Mouse (Mus musculus) MEL (cell line): Measurements from ENCODE around the gene Tspan9. TPM values are rescaled to one million over a fixed set of nuclear protein-coding genes. Genes with fewer than 3 reads are reported as not detected.

ENCODE experiments used
- DNase-seq: peaks from one replicate; pipeline ENCODE4 v3.0.0; 2011; ENCODE audit warnings: low read depth, low spot score
- H3K27ac ChIP-seq: 2 replicates; pipeline ENCODE4 v1.5.1; 2012; ENCODE audit warnings: low read depth, mild to moderate bottlenecking, control low read depth, low read length, moderate library complexity; ENCODE audit not compliant: control insufficient read depth
- H3K27me3 ChIP-seq, 2 experiments: fragments of 150-350 bp in 1 of 2; sonication (generic) in 1 of 2; 2 replicates each; pipeline ENCODE4 v1.6.1; 2012; ENCODE audit warnings: low read length in 2 of 2, mild to moderate bottlenecking in 2 of 2, improper control_type of control experiment in 1 of 2, moderate library complexity in 1 of 2; ENCODE audit not compliant: insufficient read depth in 2 of 2, control insufficient read depth in 1 of 2
- H3K36me3 ChIP-seq, 2 experiments: 2 replicates each; pipeline ENCODE4 v1.6.1; 2012 to 2014; ENCODE audit warnings: low read length in 2 of 2, improper control_type of control experiment in 1 of 2, inconsistent platforms in 1 of 2, mild to moderate bottlenecking in 1 of 2; ENCODE audit not compliant: insufficient read depth in 2 of 2, control insufficient read depth in 1 of 2
- H3K4me1 ChIP-seq, 2 experiments: fragments of 150-350 bp in 1 of 2; sonication (generic) in 1 of 2; 2 replicates each; pipeline ENCODE4 v1.6.1; 2012; ENCODE audit warnings: low read length in 2 of 2, improper control_type of control experiment in 1 of 2, mild to moderate bottlenecking in 1 of 2; ENCODE audit not compliant: insufficient read depth in 2 of 2, control insufficient read depth in 1 of 2
- H3K4me3 ChIP-seq, 2 experiments: fragments of 150-350 bp in 1 of 2; sonication (generic) in 1 of 2; 2 replicates each; pipeline ENCODE4 v1.5.1; 2012; ENCODE audit warnings: low read depth in 2 of 2, low read length in 2 of 2, mild to moderate bottlenecking in 2 of 2, moderate library complexity in 2 of 2, control low read depth in 1 of 2, improper control_type of control experiment in 1 of 2; ENCODE audit not compliant: control insufficient read depth in 1 of 2, insufficient read depth in 1 of 2
- H3K79me2 ChIP-seq: 2 replicates; pipeline ENCODE4 v1.6.1; 2012; ENCODE audit warnings: mild to moderate bottlenecking, low read length, moderate library complexity; ENCODE audit not compliant: control insufficient read depth, poor library complexity, insufficient read depth
- H3K9ac ChIP-seq: 2 replicates; pipeline ENCODE4 v1.6.1; 2012; ENCODE audit warnings: low read depth, mild to moderate bottlenecking, control low read depth, low read length, moderate library complexity; ENCODE audit not compliant: control insufficient read depth, poor library complexity, severe bottlenecking
- H3K9me3 ChIP-seq: fragments of 150-350 bp; sonication (generic); replicated peaks from 2 replicates; pipeline ENCODE4 v1.6.1; 2012; ENCODE audit warnings: mild to moderate bottlenecking, low read length, improper control_type of control experiment, moderate library complexity; ENCODE audit not compliant: insufficient read depth
- ELF1 ChIP-seq: IDR thresholded peaks from 2 replicates; pipeline ENCODE4 v1.6.1; 2014; ENCODE audit warnings: low read depth, mild to moderate bottlenecking, inconsistent platforms, low read length, improper control_type of control experiment, moderate library complexity
- EP300 ChIP-seq, 2 experiments: IDR thresholded peaks; 2 replicates each; pipeline ENCODE4 v1.6.1; 2011; ENCODE audit warnings: improper control_type of control experiment in 2 of 2, low read length in 2 of 2, low read depth in 1 of 2, mild to moderate bottlenecking in 1 of 2
- ETS1 ChIP-seq: IDR thresholded peaks from 2 replicates; pipeline ENCODE4 v1.6.1; 2012; ENCODE audit warnings: low read depth, mild to moderate bottlenecking, inconsistent platforms, low read length, improper control_type of control experiment, moderate library complexity
- GABPA ChIP-seq: IDR thresholded peaks from 2 replicates; pipeline ENCODE4 v1.6.1; 2012; ENCODE audit warnings: low read depth, mild to moderate bottlenecking, inconsistent platforms, low read length, improper control_type of control experiment, moderate library complexity
- GATA1 ChIP-seq: IDR thresholded peaks from 2 replicates; pipeline ENCODE4 v1.6.1; 2011; ENCODE audit warnings: low read depth, low read length, improper control_type of control experiment
- HCFC1 ChIP-seq: IDR thresholded peaks from 2 replicates; pipeline ENCODE4 v1.6.1; 2012; ENCODE audit warnings: low read depth, mild to moderate bottlenecking, inconsistent platforms, low read length, improper control_type of control experiment, moderate library complexity
- JUND ChIP-seq: IDR thresholded peaks from 2 replicates; pipeline ENCODE4 v1.6.1; 2011; ENCODE audit warnings: low read depth, mild to moderate bottlenecking, improper control_type of control experiment, low read length
- KAT2A ChIP-seq: conservative IDR thresholded peaks from 2 replicates; pipeline ENCODE4 v1.6.1; 2012; ENCODE audit warnings: low read depth, low read length, improper control_type of control experiment, inconsistent platforms
- MAFK ChIP-seq: IDR thresholded peaks from 2 replicates; pipeline ENCODE4 v1.6.1; 2011; ENCODE audit warnings: low read depth, mild to moderate bottlenecking, low read length, improper control_type of control experiment, borderline replicate concordance
- MEF2A ChIP-seq: IDR thresholded peaks from 2 replicates; pipeline ENCODE4 v1.6.1; 2014; ENCODE audit warnings: low read depth, mild to moderate bottlenecking, inconsistent platforms, low read length, improper control_type of control experiment; ENCODE audit not compliant: poor library complexity, insufficient replicate concordance, severe bottlenecking; ENCODE audit errors: extremely low read depth
- MXI1 ChIP-seq: IDR thresholded peaks from 2 replicates; pipeline ENCODE4 v1.6.1; 2011; ENCODE audit warnings: mild to moderate bottlenecking, low read depth, low read length, improper control_type of control experiment
- MYC ChIP-seq: IDR thresholded peaks from 2 replicates; pipeline ENCODE4 v1.6.1; 2011; ENCODE audit warnings: low read depth, mild to moderate bottlenecking, low read length, improper control_type of control experiment, moderate library complexity
- NELFE ChIP-seq: IDR thresholded peaks from 2 replicates; pipeline ENCODE4 v1.6.1; 2011; ENCODE audit warnings: low read depth, low read length, improper control_type of control experiment
- NRF1 ChIP-seq: IDR thresholded peaks from 2 replicates; pipeline ENCODE4 v1.6.1; 2014; ENCODE audit warnings: low read depth, mild to moderate bottlenecking, inconsistent platforms, low read length, improper control_type of control experiment, moderate library complexity; ENCODE audit not compliant: poor library complexity, insufficient read depth, severe bottlenecking
- POLR2AphosphoS2 ChIP-seq: IDR thresholded peaks from 2 replicates; pipeline ENCODE4 v1.6.1; 2011; ENCODE audit warnings: low read length, improper control_type of control experiment
- POLR2AphosphoS5 ChIP-seq: IDR thresholded peaks from 2 replicates; pipeline ENCODE4 v1.6.1; 2012; ENCODE audit warnings: low read depth, borderline replicate concordance, mild to moderate bottlenecking, inconsistent platforms, low read length, moderate library complexity, mixed read lengths
- RAD21 ChIP-seq: IDR thresholded peaks from 2 replicates; pipeline ENCODE4 v1.6.1; 2011; ENCODE audit warnings: mild to moderate bottlenecking, low read depth, low read length, improper control_type of control experiment
- RCOR1 ChIP-seq: IDR thresholded peaks from 2 replicates; pipeline ENCODE4 v1.6.1; 2012; ENCODE audit warnings: low read depth, mild to moderate bottlenecking, inconsistent platforms, low read length, improper control_type of control experiment
- SIN3A ChIP-seq: IDR thresholded peaks from 2 replicates; pipeline ENCODE4 v1.6.1; 2012; ENCODE audit warnings: low read length, improper control_type of control experiment, inconsistent platforms
- SMC3 ChIP-seq: IDR thresholded peaks from 2 replicates; pipeline ENCODE4 v1.6.1; 2011; ENCODE audit warnings: low read depth, low read length, improper control_type of control experiment
- TAL1 ChIP-seq: IDR thresholded peaks from 2 replicates; pipeline ENCODE4 v1.6.1; 2012; ENCODE audit warnings: mild to moderate bottlenecking, inconsistent platforms, low read length, moderate library complexity, mixed read lengths
- TBP ChIP-seq: IDR thresholded peaks from 2 replicates; pipeline ENCODE4 v1.8.0; 2011; ENCODE audit warnings: low read depth, low read length, improper control_type of control experiment
- TCF12 ChIP-seq: IDR thresholded peaks from 2 replicates; pipeline ENCODE4 v1.6.1; 2014; ENCODE audit warnings: low read depth, mild to moderate bottlenecking, inconsistent platforms, low read length, improper control_type of control experiment, moderate library complexity
- ZC3H11A ChIP-seq: IDR thresholded peaks from 2 replicates; pipeline ENCODE4 v1.6.1; 2012; ENCODE audit warnings: low read depth, mild to moderate bottlenecking, inconsistent platforms, low read length, improper control_type of control experiment
- ZNF384 ChIP-seq: IDR thresholded peaks from 2 replicates; pipeline ENCODE4 v1.6.1; 2012; ENCODE audit warnings: low read depth, mild to moderate bottlenecking, inconsistent platforms, low read length, improper control_type of control experiment
- polyA plus RNA-seq, 2 experiments: library from polyadenylated mRNA; stranded (reverse) in 1 of 2; unstranded in 1 of 2; fragments of >175 nt in 1 of 2; fragments of >200 nt in 1 of 2; gene quantifications; 2 replicates each; pipeline versions ENCODE4 v1.2.1 to v1.2.4; 2012; ENCODE audit warnings: low replicate concordance in 2 of 2, low read depth in 1 of 2; ENCODE audit not compliant: insufficient read length in 2 of 2, insufficient read depth in 1 of 2, missing spikeins in 1 of 2
- total RNA-seq: library from RNA; depleted of rRNA; stranded (reverse); fragments of 300-350 nt; gene quantifications from 2 replicates; pipeline ENCODE4 v1.2.3, GENCODE M21; 2012

Tspan9 gene
- total and polyA plus RNA-seq, 3 experiments = 0.08 to 3.4 TPM; not detected in 1

GRCm38 (mm10) chr6:128062216-128062615 lies 81.2 kb downstream of the Tspan9 start:
- Histone ChIP-seq H3K27me3 (no peaks in the 10 kb centered on the region), H3K27ac (no peak overlapping the region), H3K4me3 (no peak overlapping the region), H3K79me2 (no peaks in the 10 kb centered on the region), H3K4me1 (no peaks in the 10 kb centered on the region), H3K9me3 (no peaks in the 10 kb centered on the region), H3K36me3 (no peaks in the 10 kb centered on the region), H3K9ac (no peak overlapping the region)
- TF ChIP-seq MEF2A (no peak), MXI1 (no peak), ZC3H11A (no peak), KAT2A (no peak), ELF1 (no peak), GATA1 (no peak), TAL1 (no peak), RAD21 (no peak), SMC3 (no peak), NELFE (no peak), POLR2AphosphoS2 (no peak), ZNF384 (no peak)
- DNase-seq = no peak

GRCm38 (mm10) chr6:128061342-128061741 lies 82.1 kb downstream of the Tspan9 start:
- H3K79me2 ChIP-seq = no peaks in the 10 kb centered on the region
- no peaks in the 10 kb centered on the region for H3K4me1 ChIP-seq
- no peaks in the 10 kb centered on the region for H3K9me3 ChIP-seq

GRCm38 (mm10) chr6:128058570-128058969 lies 84.8 kb downstream of the Tspan9 start:
- no peaks in the 10 kb centered on the region for H3K4me1 ChIP-seq
- no peak overlapping the region for H3K4me3 ChIP-seq
- no peak overlapping the region for H3K27ac ChIP-seq
- H3K9ac ChIP-seq = no peak overlapping the region
- no peaks in the 10 kb centered on the region for H3K36me3 ChIP-seq
- no peaks in the 10 kb centered on the region for H3K79me2 ChIP-seq
- no peaks in the 10 kb centered on the region for H3K9me3 ChIP-seq
- H3K27me3 ChIP-seq = no peaks in the 10 kb centered on the region
- DNase-seq = no peak
- TF ChIP-seq MEF2A (no peak), ZC3H11A (no peak), HCFC1 (no peak), NRF1 (no peak), JUND (no peak), RAD21 (no peak), RCOR1 (no peak), TCF12 (no peak), POLR2AphosphoS2 (no peak), EP300 (IDR thresholded peaks at IDR 0.05; ENCODE audit: low read depth in 1 of 2, low read length in 2 of 2) (no peak), ETS1 (no peak), POLR2AphosphoS5 (no peak), ELF1 (no peak), KAT2A (no peak), GABPA (no peak), GATA1 (no peak)

More at GRCm38 (mm10) chr6:128061342-128061741, 82.1 kb downstream of the Tspan9 start:
- Histone ChIP-seq H3K36me3 (no peaks in the 10 kb centered on the region), H3K27me3 (no peaks in the 10 kb centered on the region), H3K4me3 (no peak overlapping the region), H3K9ac (no peak overlapping the region), H3K27ac (no peak overlapping the region)
- DNase-seq = no peak
- no peak for TF ChIP-seq NELFE
- TF ChIP-seq MYC = no peak
- TF ChIP-seq MAFK = no peak
- TF ChIP-seq SIN3A = no peak
- TF ChIP-seq TBP = no peak
- no peak for TF ChIP-seq RAD21
- TF ChIP-seq MEF2A = no peak
